Mouse (Mus musculus): ENCODE data around the gene Ptprm.

- TF ChIP-seq POLR2A (IDR thresholded peaks at IDR 0.05; ENCODE audit: borderline replicate concordance, extremely low read depth, insufficient read depth, insufficient read length, poor library complexity, severe bottlenecking): no peak
- TF ChIP-seq CTCF (IDR thresholded peaks at IDR 0.05; ENCODE audit: borderline replicate concordance, extremely low read depth, insufficient read depth, insufficient read length): no peak
Measured at GRCm38 (mm10) chr17:67106176-67106575, 248.1 kb downstream of the Ptprm start.

Measured in brain, embryonic 14.5 days (tissue).